Mouse (Mus musculus): ENCODE measurements around the gene Cdh13.

- no peak for TF ChIP-seq CTCF (IDR thresholded peaks at IDR 0.05; ENCODE audit: low read depth)
- no peak for TF ChIP-seq EP300 (IDR thresholded peaks at IDR 0.05; ENCODE audit: low read depth)
Measured at GRCm38 (mm10) chr8:118581256-118581655, 297.7 kb downstream of the Cdh13 start.

Data from liver, postnatal 0 days (tissue).